Mouse (Mus musculus): ENCODE results near the gene Cybc1.
A peak's percentile ranks its signal among the peaks of the same experiment; 100 is the strongest.

The Cybc1 gene

DNA sequence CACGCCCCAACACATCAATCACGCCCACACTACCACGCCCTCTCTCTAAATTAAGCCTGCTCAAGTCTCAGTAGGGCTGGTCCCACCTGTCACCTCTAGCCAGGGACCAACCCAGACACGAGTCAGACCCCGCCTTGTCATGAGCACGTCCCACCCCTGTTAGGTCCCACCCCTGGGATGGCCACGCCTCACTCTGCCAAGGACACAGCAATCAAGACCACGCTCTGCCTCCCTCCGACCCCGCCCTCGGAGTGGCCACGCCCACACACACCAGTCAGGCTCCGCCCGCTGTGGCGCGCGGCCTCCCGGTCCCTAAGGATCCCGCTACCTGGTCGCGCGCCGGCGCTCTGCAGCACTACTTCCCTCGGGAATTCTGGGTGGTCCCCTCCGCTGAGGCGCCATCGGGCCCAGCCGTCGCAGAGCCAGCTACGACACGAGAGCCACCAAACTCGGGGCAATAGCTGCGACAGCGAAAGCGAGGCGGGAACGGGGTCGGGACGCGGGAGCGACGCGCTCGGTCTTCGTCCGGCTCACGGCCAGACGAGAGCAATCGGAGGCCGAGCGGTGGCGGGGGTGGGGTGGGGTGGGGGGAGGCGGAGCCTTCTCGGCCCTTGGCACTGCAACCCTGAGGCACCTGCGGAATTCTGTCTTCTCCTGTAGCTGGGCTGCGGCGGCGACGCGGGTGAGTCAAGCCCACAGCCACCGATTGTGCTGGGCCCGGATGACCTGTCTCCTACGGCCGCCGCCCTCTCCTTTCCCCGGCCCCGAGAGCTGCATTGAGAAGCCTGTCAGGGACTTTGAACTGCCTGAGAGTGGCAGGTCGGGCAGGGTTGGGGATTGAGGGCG, 24.7 kb downstream of the Cybc1 start, which contains the start of the genes Hexdc and Ogfod3:
Gene Hexdc, plus strand, starts transcription at position 273 of the 846 bp plus-strand sequence.
Gene Ogfod3, minus strand, starts transcription at position 551 of the 846 bp plus-strand sequence.
- DNase-seq = peak; percentile 98

DNA sequence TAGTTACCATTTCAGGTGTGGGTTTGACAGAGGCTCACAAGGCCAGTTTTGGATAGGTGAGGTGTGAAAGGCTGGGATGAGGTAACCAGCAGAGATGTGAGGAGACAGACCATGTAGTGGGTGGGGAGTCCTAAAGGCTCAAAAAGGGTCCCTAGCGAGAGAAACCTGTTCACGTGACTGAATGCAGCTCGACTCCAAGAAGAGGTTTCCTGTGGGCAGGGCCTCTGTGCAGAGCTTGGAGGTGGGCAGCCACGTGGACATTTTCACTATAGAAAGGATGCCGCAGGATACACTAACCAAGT, 25.3 kb downstream of the Cybc1 start:
- no peak for DNase-seq

DNA sequence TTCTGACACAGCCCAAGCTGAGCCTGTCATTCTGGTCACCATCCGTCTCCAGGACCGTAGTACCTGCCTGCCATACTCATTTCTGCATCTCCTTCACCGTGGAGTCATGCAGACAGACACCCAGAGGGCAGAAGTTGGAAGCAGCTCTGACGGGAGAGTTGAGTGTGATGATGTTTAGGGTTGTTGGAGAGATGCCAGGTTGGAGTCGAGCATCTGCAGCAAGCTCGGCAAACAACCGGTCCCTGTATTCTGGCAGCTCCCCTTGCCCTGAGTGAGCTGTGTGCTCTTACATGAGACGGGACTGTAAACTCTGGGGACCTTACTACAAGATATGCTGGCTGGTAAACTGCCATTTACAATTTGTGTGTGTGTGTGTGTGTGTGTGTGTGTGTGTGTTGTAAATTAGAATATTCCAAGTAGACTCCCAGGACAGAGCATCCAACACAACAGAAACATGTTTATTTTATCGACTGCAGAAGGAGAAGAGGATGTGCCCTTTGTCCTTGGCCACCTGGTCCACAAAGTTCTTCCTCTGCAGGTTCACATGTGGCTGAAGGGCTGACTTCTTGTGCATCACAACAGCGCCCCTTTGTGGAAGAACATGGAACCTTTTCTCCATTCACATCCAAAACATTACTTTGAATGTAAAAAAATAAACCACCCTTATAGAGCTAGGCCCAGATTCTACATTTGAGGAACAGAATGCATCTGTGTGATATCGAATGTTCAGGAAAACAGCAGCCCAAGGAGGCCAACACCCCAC, 27.5 kb downstream of the Cybc1 start:
- peak; percentile 38 for DNase-seq

DNA sequence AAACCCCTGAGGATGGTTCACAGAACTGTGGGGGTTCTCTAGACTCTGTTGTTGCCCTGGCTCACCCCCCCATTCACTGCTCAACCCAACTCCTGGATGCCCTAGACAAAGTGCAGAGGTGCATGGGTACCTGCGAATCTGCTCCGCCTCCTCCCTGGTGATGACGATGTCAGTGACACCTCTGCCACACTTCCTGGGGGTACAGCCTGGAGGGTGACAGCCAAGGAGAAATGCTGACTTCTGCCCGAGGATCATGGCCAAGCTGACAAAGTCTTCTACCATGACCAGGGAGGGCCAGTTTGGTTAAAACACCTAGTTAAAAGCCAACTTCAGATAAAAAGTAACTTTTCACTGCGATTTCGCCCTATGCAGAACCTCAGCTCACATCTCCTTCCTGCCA, 28.3 kb downstream of the Cybc1 start:
- DNase-seq = peak; percentile 64

DNA sequence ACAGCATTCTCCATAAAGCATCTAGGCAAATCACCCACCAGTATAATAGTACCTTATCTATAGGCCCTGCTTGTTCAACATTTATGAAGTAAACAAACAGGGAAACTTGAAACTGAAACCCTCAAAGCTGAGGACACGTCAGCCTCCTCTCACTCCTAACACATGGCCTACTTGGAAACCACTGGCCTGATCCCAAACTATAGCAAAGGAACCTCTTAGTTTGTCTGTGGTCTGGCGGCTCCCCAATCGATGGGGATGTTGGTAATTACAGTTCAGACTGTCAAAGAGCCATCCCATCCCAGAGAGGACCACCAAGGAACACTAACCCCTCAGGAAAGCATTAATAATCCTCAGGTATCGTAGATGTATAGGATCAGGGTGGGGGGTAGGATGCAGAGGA, 29.3 kb downstream of the Cybc1 start:
- no peak for DNase-seq

DNA sequence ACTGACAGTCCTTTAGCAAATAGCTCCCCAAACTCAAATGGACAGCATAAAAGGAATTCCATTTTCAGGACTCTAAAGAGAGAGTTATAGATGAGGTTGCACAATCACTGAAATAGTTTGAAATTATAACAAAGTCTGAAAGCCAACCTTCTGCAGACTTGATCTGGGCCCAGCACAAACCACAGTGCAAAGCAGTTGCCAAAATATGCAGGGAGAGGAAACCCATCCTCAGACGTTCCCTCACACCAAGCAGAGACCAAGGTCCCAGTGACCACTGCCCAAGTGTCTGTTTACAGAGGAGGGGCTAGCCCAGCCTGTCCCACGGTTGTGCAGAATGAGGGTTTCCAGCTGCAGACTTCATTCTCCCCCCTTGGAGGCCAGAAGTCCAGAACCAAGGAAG, 30.5 kb downstream of the Cybc1 start:
- no peak for DNase-seq

DNA sequence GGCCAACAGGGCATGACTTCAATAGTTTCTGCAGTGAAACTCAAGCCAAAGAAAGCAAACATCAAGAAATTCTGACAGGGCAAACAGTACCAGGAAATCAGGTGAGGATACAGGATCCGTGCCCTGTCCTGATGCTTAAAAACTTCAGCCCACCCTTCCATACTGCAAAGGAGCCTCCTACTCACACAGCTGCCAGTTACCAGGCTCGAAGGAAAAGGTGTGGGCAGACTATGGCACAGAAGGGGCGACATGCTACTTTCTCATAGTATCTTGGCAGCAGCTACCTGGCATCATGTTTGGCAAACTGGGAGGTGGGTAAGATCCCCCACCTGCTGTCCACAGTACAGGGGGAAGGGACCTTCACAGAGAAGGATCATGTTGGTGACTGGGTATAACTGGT, 35.7 kb downstream of the Cybc1 start:
- DNase-seq = no peak

DNA sequence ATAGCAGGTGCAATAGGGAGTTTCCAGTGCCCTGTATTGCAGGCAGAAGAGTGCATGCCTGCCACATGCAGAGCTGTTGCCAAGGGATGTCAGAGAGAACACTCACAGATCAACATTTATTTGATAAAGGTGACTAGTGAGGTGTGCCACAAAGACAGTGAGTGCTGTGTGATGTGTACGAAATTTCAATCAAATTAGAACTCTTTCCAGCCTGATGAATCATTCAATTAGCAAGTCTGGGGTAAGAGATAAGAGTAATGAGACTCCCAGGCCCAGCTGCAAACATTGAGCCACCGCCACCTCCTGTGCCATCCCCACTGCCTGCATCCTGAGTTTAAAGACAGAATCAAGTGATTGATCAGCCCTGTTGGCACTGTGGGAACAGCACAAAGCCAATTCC, 36.4 kb downstream of the Cybc1 start:
- DNase-seq = no peak

DNA sequence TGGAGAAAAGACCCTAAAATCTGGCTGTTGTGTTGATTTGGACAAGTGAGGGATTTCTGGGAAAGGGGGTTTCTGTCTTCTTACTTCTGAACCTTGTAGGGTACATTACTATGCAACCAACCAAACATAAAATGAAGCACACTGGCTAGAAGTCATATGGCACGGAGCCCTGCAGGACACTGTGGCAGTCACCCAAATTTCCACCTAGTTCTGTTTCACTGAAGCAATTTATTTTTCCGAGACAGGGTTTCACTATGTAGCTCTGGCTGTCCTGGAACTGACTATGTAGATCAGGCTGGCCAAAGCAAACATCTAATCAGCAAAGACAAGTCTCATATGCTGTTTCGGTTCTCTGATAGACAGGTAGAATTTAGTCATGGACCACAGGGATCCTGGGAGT, 39.4 kb downstream of the Cybc1 start:
- peak; percentile 69 for DNase-seq

DNA sequence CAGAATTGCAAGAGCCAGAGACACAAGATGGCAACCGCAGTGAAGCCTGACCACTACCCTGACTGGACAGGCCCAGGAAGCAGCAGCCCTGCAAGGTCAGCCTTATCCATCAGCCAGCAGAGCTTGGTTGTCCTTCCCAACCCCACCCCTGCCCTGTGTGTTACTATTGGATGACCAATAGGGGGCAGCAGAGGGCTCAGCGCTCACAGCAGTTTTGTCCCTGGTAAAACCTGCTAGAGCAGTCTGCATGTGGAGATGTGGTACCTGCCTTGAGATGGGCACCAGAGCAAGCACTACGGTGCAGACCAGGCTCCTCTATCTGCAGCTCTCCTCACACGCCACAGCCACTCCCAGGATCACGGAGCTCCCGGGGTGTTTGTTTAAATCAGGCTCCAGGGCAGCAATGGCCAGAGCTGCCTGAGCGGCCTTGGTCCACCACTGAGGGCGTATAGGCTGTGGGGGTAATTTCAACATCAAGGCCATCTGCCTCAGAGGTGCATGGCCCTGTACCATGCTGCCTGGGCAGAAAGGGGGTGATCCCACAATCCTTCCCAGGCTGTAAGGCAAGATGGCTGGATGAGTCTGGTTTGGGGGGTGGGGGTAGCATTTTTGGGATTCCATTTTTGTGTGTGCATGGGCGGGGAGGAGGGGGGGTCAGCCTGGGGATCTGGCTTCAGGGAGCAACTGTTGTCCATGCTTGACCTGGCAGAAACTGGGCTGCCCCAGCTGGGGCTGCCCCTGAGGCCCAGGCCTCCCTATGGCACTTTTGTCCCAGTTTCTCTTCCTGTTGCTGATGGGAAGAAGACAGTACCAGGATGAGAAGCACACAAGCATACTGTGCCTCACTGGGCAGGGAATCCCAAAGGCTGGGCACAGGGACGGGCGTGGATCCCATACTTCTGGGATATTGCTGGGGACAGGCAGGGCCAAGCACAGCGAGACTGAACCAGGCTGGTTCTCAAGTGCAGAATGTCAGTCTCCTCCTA, 52.5 kb downstream of the Cybc1 start:
- DNase-seq = peak; percentile 9

DNA sequence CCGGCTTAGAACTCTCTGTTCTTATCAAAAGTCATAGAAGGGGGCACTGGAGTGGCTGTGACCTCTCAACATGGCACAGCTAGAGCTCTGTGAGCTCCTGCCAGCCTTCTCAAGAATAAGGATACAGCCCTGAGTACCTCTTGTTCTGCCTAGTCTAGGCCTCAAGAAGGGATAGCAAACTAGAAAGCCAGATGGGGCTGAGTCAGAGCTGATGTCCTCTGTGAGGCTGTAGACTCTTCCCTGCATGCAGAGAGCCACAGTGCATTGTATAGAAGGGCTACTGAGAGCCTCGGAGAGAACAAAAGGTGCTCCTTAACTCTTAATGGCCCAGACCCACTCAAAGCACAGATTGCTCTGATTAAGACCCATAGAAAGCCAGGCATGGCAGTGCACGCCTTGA, 54.9 kb downstream of the Cybc1 start:
- DNase-seq = no peak

DNA sequence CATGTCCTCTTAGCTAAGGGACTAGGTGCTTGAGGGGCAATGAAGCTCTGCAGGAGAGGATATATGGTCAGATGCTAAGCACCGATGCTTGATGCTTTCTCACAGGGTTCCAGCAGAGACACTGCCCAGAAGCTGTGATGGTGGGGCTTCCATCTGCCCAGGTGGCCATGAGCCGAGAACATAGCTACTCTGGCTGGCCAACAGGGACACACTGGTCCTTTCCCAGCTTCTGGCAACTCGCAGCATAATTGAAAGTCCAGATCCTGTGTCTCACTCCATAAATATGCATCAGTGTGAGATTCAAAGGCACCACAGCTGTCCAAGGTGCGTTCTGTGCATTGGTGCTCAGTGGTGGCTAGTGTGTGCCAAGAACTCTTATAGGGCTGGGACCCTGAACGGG, 55.9 kb downstream of the Cybc1 start:
- DNase-seq = no peak

All from kidney, adult 11 months (tissue).